Mouse (Mus musculus) embryonic fibroblast, embryonic 13.5 days (primary cell): ENCODE measurements at regions not wholly inside any gene's neighbourhood (a gene's known extent, or its start where the extent isn't known, plus 50 kb on each side); places are given as distances from the start of the nearest gene placed in this dataset.

ENCODE experiments used
- CTCF ChIP-seq: IDR thresholded peaks from 2 replicates; pipeline ENCODE4 v1.5.1; 2011; ENCODE audit warnings: mild to moderate bottlenecking, control low read depth, low read length, moderate library complexity, borderline replicate concordance; ENCODE audit not compliant: insufficient read depth
- POLR2A ChIP-seq: IDR thresholded peaks from 2 replicates; pipeline ENCODE4 v1.6.1; 2011; ENCODE audit warnings: low read depth, mild to moderate bottlenecking, control low read depth, low read length, moderate library complexity

DNA sequence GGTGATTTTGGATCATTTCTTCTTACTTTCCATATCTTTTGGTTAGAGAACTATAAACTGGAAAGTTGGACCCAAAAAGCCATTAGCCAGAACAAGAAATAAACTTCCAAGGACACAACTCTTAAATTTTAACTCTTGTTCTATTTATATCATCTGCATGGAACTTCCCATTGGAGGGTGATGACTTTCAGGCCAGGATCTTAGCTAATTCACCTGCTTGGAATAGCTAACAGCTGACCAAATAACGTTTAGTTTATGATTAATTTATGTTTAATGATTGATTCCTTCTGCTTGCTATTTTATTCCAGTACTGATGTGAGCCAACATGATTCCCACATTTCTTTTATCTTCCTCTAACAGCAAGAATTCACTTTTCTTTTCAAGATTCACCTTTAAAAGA is 119.7 kb downstream of the Alg10b start:
- TF ChIP-seq CTCF, result no peak
- no peak for TF ChIP-seq POLR2A
